Mouse (Mus musculus): ENCODE data around the gene Rel. TPM values are rescaled to one million over a fixed set of nuclear protein-coding genes. Genes with fewer than 3 reads are reported as not detected.
A peak's percentile ranks its signal among the peaks of the same experiment; 100 is the strongest.

Rel gene
- total and polyA plus RNA-seq, 3 experiments = 0.42 to 2.5 TPM; not detected in 1

DNA sequence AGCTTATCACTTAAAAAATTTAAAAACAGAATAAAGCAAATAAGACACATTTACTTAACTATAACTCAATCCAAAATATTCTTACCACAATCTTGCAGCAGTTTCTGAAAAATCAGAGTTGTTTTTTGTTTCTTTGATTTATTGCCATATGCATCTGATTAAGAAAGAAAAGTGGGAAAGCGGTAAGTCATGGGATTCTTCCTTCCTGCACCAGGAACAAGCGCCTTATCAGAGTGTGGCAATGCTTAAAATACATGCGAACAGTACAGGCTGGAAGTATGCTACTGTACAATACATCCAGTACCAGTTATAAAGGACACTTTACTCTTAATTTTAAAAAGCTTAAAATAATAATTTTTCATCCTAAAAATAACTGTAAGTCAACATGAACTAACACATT lies 26.4 kb downstream of the Rel start:
- H3K9me3 ChIP-seq (replicated peaks; ENCODE audit: insufficient read depth, low read length) = no peaks in the 10 kb centered on the region
- no peak overlapping the region for H3K4me3 ChIP-seq (ENCODE audit: control insufficient read depth in 1 of 2, insufficient read depth in 1 of 2, low read depth in 2 of 2, low read length in 2 of 2)
- H3K36me3 ChIP-seq (ENCODE audit: control insufficient read depth in 1 of 2, insufficient read depth in 2 of 2, low read length in 2 of 2) = peaks cover 0 to 23% of the 10 kb centered on the region in 2 experiments; a peak in 3 of 4 replicates
- H3K9ac ChIP-seq (ENCODE audit: control insufficient read depth, low read depth, low read length, poor library complexity, severe bottlenecking) = no peak overlapping the region
- H3K4me1 ChIP-seq (ENCODE audit: control insufficient read depth in 1 of 2, insufficient read depth in 2 of 2, low read length in 2 of 2) = peaks cover 17 to 22% of the 10 kb centered on the region in 2 experiments
- H3K27me3 ChIP-seq (ENCODE audit: control insufficient read depth in 1 of 2, insufficient read depth in 2 of 2, low read length in 2 of 2) = no peaks in the 10 kb centered on the region
- no peak overlapping the region for H3K27ac ChIP-seq (ENCODE audit: control insufficient read depth, low read depth, low read length)
- TF ChIP-seq MXI1 (IDR thresholded peaks at IDR 0.05; ENCODE audit: low read depth, low read length) (no peak), POLR2AphosphoS2 (IDR thresholded peaks at IDR 0.05; ENCODE audit: low read length) (no peak), TCF12 (IDR thresholded peaks at IDR 0.05; ENCODE audit: low read depth, low read length) (no peak), CHD1 (IDR thresholded peaks at IDR 0.05; ENCODE audit: low read depth, low read length) (no peak), TBP (IDR thresholded peaks at IDR 0.05; ENCODE audit: low read depth, low read length) (no peak), MEF2A (IDR thresholded peaks at IDR 0.05; ENCODE audit: extremely low read depth, insufficient replicate concordance, low read depth, low read length, poor library complexity, severe bottlenecking) (no peak), TAL1 (IDR thresholded peaks at IDR 0.05; ENCODE audit: low read length) (no peak), RCOR1 (IDR thresholded peaks at IDR 0.05; ENCODE audit: low read depth, low read length) (no peak), ELF1 (IDR thresholded peaks at IDR 0.05; ENCODE audit: low read depth, low read length) (no peak), E2F4 (IDR thresholded peaks at IDR 0.05; ENCODE audit: borderline replicate concordance, low read depth, low read length) (no peak), RAD21 (IDR thresholded peaks at IDR 0.05; ENCODE audit: low read depth, low read length) (no peak), MAZ (IDR thresholded peaks at IDR 0.05; ENCODE audit: low read depth, low read length) (no peak)
- H3K79me2 ChIP-seq (ENCODE audit: control insufficient read depth, insufficient read depth, low read length, poor library complexity) = no peaks in the 10 kb centered on the region
- DNase-seq (ENCODE audit: low read depth, low spot score) = no peak

DNA sequence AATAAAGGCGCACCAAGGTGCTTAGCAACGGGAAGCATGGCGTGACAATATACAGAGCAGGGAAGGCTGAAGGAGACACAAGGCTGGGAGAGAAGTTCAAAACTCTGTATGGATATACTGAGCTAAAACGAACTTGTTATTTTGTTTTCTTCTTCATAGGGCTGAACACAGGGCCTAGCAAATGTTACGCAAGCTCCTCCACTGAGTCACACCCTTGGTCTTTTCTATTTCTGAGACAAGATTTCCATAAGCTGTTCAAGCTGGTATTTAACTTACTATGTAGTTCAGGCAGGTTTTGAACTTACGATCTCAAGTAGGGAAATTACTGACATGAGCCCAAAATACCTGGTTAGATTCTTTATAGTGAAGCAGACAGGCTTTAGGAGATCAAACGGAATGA lies 29.4 kb downstream of the Rel start:
- no peak for DNase-seq (ENCODE audit: low read depth, low spot score)
- no peaks in the 10 kb centered on the region for H3K9me3 ChIP-seq (replicated peaks; ENCODE audit: insufficient read depth, low read length)
- H3K27ac ChIP-seq (ENCODE audit: control insufficient read depth, low read depth, low read length) = peak overlapping the region; percentile 26; the same call in 1 of the 2 replicates
- TF ChIP-seq SMC3 (IDR thresholded peaks at IDR 0.05; ENCODE audit: low read depth, low read length) = no peak
- no peak for TF ChIP-seq POLR2AphosphoS2 (IDR thresholded peaks at IDR 0.05; ENCODE audit: low read length)
- TF ChIP-seq ZC3H11A (IDR thresholded peaks at IDR 0.05; ENCODE audit: low read depth, low read length) = no peak
- TF ChIP-seq CHD2 (IDR thresholded peaks at IDR 0.05; ENCODE audit: low read length) = no peak
- no peaks in the 10 kb centered on the region for H3K79me2 ChIP-seq (ENCODE audit: control insufficient read depth, insufficient read depth, low read length, poor library complexity)
- H3K4me1 ChIP-seq (ENCODE audit: control insufficient read depth in 1 of 2, insufficient read depth in 2 of 2, low read length in 2 of 2) = peaks cover 17 to 22% of the 10 kb centered on the region in 2 experiments
- H3K9ac ChIP-seq (ENCODE audit: control insufficient read depth, low read depth, low read length, poor library complexity, severe bottlenecking) = no peak overlapping the region
- H3K4me3 ChIP-seq (ENCODE audit: control insufficient read depth in 1 of 2, insufficient read depth in 1 of 2, low read depth in 2 of 2, low read length in 2 of 2) = no peak overlapping the region
- no peaks in the 10 kb centered on the region for H3K27me3 ChIP-seq (ENCODE audit: control insufficient read depth in 1 of 2, insufficient read depth in 2 of 2, low read length in 2 of 2)
- H3K36me3 ChIP-seq (ENCODE audit: control insufficient read depth in 1 of 2, insufficient read depth in 2 of 2, low read length in 2 of 2) = peaks cover 0 to 25% of the 10 kb centered on the region in 2 experiments; a peak in 3 of 4 replicates

GRCm38 (mm10) chr11:23740895-23741294 lies 29.9 kb downstream of the Rel start:
- Histone ChIP-seq H3K4me3 (ENCODE audit: control insufficient read depth in 1 of 2, insufficient read depth in 1 of 2, low read depth in 2 of 2, low read length in 2 of 2) (no peak overlapping the region), H3K9ac (ENCODE audit: control insufficient read depth, low read depth, low read length, poor library complexity, severe bottlenecking) (no peak overlapping the region), H3K79me2 (ENCODE audit: control insufficient read depth, insufficient read depth, low read length, poor library complexity) (no peaks in the 10 kb centered on the region), H3K27ac (ENCODE audit: control insufficient read depth, low read depth, low read length) (peak overlapping the region; percentile 37; the same call in 1 of the 2 replicates), H3K4me1 (ENCODE audit: control insufficient read depth in 1 of 2, insufficient read depth in 2 of 2, low read length in 2 of 2) (peaks cover 17 to 22% of the 10 kb centered on the region in 2 experiments), H3K9me3 (replicated peaks; ENCODE audit: insufficient read depth, low read length) (no peaks in the 10 kb centered on the region), H3K36me3 (ENCODE audit: control insufficient read depth in 1 of 2, insufficient read depth in 2 of 2, low read length in 2 of 2) (peaks cover 0 to 25% of the 10 kb centered on the region in 2 experiments; a peak in 2 of 4 replicates), H3K27me3 (ENCODE audit: control insufficient read depth in 1 of 2, insufficient read depth in 2 of 2, low read length in 2 of 2) (no peaks in the 10 kb centered on the region)
- DNase-seq (ENCODE audit: low read depth, low spot score) = peak; percentile 84
- TF ChIP-seq ETS1 (IDR thresholded peaks at IDR 0.05; ENCODE audit: low read depth, low read length) (peak; percentile 77), GATA1 (IDR thresholded peaks at IDR 0.05; ENCODE audit: low read depth, low read length) (peak; percentile 87), RCOR1 (IDR thresholded peaks at IDR 0.05; ENCODE audit: low read depth, low read length) (peak; percentile 36; the same call in 1 of the 2 replicates), MYB (IDR thresholded peaks at IDR 0.05; ENCODE audit: low read depth, low read length) (peak; percentile 80), MAFK (IDR thresholded peaks at IDR 0.05; ENCODE audit: borderline replicate concordance, low read depth, low read length) (no peak), BHLHE40 (IDR thresholded peaks at IDR 0.05; ENCODE audit: borderline replicate concordance, low read depth, low read length) (no peak), TCF12 (IDR thresholded peaks at IDR 0.05; ENCODE audit: low read depth, low read length) (peak; percentile 91), SMC3 (IDR thresholded peaks at IDR 0.05; ENCODE audit: low read depth, low read length) (no peak), E2F4 (IDR thresholded peaks at IDR 0.05; ENCODE audit: borderline replicate concordance, low read depth, low read length) (no peak), ELF1 (IDR thresholded peaks at IDR 0.05; ENCODE audit: low read depth, low read length) (no peak), RAD21 (IDR thresholded peaks at IDR 0.05; ENCODE audit: low read depth, low read length) (no peak), KAT2A (conservative IDR thresholded peaks at IDR 0.05; ENCODE audit: low read depth, low read length) (no peak), USF1 (IDR thresholded peaks at IDR 0.05; ENCODE audit: low read depth, low read length) (no peak), MEF2A (IDR thresholded peaks at IDR 0.05; ENCODE audit: extremely low read depth, insufficient replicate concordance, low read depth, low read length, poor library complexity, severe bottlenecking) (no peak), NRF1 (IDR thresholded peaks at IDR 0.05; ENCODE audit: insufficient read depth, low read depth, low read length, poor library complexity, severe bottlenecking) (no peak), ZMIZ1 (IDR thresholded peaks at IDR 0.05; ENCODE audit: low read depth, low read length) (no peak)
